Mouse (Mus musculus) cerebral cortex, adult 2 months (tissue): ENCODE measurements around the gene Scp2.

Source experiments
- WGBS: fragments of 180-500 bp; shearing (Covaris S2); methylation state at CpG from one replicate; pipeline ENCODE4 v1.1.7; 2018; 5-methylcytosine and 5-hydroxymethylcytosine counted together

The Scp2 gene

GRCm38 (mm10) chr4:108144880-108145279 is at the start of gene Scp2:
Gene Scp2, minus strand, starts transcription at chr4:108144998.
- 87% methylated on average over 1 of the region's 1 CpGs for WGBS

DNA sequence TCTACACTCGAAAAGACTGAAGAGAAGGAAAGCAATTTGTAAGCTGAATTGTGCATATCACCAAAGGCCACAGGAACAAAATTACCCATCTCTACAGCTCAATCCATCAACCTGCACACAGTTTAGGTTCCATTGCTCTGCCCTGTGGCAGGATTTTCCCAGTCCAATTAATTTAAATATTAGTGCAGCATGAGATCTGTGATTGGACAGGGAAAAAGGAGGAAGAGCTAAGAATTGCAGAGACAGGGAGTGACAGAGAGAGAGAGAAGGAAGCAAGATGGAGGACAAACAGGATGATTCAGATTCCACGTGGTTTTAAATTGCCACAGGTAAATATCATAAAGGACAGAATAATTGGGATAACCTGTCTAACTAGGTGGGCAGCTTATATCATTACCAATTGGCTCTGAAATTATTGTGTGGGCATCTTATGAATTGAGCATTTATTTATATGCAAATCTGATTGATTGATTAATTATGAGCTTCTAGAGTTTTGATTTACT is 48.1 kb upstream of the Scp2 start:
- WGBS = 84% methylated on average over 2 of the region's 2 CpGs

- 74% methylated on average over 1 of the region's 1 CpGs for WGBS
Measured at GRCm38 (mm10) chr4:108182278-108182677, 37.5 kb upstream of the Scp2 start.

DNA sequence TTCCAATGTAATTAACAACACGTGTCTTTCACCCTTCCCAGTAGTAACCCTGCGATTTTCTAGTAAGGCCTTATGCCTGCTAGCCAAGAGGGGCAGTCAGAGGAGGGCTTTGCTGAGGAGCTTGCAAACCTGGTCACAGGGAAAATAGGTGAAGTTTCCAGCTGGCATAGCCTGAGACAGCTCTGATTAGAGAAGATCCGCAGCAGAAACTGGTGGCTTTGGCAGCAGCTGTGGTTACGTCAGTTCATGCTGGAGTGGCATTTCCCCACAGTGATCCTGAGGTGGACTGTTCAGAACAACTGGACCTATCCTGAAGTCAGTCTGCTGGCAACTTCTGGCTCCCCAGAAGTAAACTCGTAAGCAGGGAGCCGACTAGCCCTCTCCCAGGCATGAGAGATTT is 23.3 kb upstream of the Scp2 start:
- WGBS = 74% methylated on average over 6 of the region's 6 CpGs

GRCm38 (mm10) chr4:108166874-108167273 is 22.1 kb upstream of the Scp2 start:
- 48% methylated on average over 4 of the region's 4 CpGs for WGBS

DNA sequence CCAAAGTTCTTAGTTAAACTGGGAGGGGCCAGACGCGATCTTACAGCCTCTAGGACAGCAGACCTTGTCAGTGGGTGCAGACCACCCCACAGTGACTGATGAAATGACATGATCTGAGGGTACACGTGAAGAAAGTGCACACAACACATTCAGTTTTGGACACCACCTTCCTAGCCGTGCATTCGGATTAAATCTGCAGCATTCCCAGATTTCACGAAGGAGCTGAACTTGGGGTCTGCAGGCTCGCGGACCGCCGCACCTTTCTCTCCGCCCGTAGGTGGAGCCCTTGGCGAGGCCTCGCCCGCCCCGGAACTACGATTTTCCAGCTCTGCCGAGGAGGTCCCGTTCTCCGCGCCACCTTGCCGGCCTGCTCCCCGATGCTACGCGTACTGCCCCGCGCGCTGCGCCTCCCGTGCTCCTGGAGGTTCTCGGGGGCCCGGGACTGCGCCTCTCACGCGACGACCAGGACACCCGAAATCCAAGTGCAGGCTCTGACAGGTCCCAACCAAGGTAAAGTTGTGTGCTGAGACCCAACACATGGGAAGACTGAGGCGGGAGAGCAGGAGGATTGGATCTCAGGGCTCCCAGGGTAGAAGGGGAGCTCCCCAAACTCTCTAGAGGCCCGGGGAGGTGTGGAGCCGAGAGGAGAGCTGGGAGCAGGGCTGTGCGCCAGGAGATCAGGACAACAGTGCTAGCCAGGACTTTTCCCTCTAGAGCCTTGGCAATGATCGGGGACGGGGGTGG is 20.5 kb upstream of the Scp2 start, which contains the start of gene Echdc2:
TSS of gene Echdc2 (plus strand) at position 286 of the 744 bp plus-strand sequence.
- WGBS = 2% methylated on average over 43 of the region's 43 CpGs

DNA sequence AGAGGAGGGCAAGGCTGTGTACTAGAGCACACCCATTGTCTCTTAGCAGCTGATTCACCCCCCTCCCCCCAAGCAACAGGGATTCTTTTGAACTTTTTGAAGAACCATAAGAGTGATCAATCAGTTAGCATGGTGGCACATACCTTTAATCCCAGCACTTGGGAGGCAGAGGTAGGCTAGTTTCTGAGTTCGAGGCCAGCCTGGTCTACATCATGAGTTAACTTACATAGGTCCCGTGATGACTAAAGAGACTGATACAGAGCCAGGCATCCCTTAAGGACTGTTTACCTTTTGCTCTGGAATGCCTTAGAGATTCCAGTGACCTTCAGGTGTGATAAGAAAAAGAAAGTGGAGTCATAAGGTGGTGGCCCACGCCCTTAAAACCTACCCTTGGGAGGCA is 18.5 kb upstream of the Scp2 start:
- 94% methylated on average over 3 of the region's 3 CpGs for WGBS

- 90% methylated on average over 8 of the region's 8 CpGs for WGBS
Measured at GRCm38 (mm10) chr4:108161936-108162335, 17.1 kb upstream of the Scp2 start.

DNA sequence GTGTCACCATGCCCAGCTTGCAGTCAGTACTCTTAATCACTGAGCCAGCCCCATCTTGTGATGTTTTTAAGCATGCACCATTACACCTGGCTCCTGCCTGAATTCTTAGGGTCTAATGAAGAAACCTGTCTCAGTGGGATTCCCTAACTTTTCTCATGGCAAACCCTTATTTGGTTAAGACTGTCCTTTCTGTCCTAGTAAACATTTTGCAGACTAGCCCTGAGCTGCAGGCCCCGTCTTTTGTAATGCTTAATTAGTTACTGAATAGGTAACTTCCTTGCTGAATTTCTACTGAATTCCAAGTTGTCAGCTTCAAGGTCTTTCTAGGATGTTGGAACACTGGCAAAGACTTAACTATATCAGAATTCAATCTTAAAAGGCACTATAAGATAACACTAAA is 10.3 kb upstream of the Scp2 start:
- WGBS = 88% methylated on average over 1 of the region's 1 CpGs

DNA sequence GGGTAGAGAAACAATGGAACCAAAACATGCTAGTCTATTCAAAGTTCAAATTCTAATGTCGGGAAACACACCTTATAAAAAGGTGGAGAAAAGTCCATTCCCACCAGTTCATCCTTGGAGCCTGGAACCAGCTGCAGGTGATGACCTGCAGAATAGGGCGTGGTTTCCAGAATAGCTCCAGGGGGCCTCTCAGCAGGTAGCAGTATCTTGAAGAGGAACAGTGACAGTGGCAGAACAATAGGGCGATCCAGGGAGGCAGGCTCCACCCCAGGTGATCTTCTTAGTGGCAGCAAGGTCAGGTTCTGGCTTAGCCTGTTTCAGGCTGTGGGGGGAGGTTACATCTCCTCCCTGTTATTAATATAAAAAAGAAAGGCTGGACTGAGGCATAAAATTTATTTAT is 756 bp upstream of the Scp2 start:
- WGBS = 57% methylated on average over 3 of the region's 3 CpGs

DNA sequence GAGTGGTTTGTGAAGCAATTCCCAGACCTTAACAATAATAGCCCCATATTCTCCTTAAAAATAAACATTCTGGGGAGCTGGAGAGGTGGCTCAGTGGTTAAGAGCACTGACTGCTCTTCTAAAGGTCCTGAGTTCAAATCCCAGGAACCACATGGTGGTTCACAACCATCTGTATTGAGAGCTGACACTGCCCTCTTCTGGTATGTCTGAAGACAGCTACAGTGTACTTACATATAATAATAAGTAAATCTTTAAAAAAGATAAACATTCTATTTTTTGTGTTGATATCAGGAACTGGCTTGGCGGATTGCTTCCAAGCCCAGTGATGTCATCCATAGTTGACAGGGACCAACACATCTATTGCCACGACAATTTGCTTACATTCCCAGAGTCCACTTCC is 1.6 kb downstream of the Scp2 start:
- WGBS = 90% methylated on average over 2 of the region's 2 CpGs

DNA sequence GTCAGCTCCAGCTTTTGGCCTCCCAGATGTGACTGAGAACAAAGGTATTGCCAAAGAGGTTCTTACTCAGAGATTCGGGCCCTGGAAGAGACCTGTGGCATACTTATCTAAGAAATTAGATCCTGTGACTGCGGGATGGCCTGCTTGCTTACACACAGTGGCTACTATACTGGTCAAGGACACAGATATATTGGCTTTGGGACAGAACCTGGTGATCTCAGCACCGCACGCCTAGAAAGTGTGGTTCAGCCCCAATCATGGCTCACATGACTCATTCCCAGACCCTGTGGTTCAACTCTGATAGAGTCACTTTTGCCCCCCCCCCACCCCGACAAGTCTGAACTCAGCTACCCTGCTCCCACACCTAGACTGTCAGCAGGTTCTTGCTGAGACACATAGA is 7.9 kb downstream of the Scp2 start:
- 91% methylated on average over 5 of the region's 5 CpGs for WGBS

DNA sequence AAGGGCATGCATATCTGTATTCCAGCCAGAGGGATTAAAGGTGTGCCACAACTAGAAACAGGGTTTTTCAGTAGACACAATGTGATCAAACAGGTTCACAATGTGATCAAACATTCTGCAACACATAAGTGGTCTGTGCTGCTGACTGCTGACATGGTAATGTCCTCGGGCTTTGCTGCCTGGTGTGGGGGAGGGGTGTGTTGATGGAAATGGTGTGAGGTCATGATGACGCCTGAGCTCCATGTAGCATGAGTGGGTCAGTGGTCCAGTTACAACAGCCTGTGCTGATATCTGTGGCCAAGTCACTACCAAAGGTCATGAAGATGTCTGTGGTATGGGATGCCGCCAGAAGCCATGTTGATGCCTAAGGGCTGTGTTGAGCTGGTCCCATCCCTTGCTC is 14.3 kb downstream of the Scp2 start:
- WGBS = 85% methylated on average over 3 of the region's 3 CpGs

DNA sequence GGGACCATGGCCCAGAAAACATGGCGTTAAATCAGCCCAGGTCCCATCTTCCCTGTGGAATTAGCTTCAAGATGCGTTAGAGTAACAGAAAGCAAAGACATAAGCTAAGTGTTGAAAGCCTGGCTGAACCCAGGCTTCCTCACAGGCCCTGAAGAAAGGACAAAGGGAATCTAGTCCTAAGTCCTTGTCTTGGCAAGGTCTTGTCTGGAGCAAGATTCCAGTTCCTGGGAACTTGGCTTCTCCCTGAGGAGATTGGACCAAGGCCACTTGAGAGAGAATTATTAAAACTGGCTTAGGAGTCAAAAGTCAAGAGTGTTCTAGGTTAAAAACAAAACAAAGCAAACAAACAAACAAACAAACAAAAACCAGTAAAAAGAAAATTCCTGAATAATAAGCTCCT is 16.5 kb downstream of the Scp2 start:
- 98% methylated on average over 2 of the region's 2 CpGs for WGBS

DNA sequence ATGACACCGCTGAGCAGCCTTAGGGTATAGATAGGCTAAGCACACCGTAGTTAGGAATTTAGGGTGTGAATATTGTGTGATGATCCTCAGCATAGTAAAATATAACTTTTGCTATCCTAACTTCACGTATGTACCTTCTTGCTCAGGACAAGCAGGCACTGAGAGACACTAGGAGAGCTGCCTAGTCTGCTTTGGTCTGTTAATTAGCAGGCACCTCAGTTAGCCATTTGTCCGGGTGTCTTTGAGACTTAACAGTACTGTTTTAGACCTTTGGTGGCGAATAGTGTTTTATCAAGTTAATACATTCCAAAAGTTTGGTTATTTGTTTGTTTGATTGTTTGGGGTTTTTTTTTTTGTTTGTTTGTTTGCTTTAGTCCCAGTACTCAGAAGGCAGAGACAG is 17.3 kb downstream of the Scp2 start:
- 95% methylated on average over 5 of the region's 5 CpGs for WGBS

GRCm38 (mm10) chr4:108126260-108126659 is 18.5 kb downstream of the Scp2 start:
- WGBS = 81% methylated on average over 4 of the region's 4 CpGs

DNA sequence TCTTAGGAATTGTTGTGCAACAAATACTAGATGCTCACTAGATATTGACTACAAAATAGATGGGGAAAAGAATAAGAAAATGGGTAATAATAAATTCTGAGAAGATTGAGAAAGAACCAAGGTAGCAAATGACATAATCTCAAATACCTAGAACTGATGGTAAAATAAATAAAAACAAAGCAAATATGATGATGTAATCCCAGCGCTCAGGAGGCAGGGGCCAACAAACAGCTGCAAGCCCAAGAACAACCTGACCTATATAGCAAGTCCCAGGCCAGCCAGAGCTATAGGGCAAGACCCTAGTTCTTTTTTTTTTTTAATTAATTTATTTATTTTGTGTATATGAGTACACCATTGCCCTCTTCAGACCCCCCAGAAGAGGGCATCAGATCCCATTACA is 20.7 kb downstream of the Scp2 start:
- 100% methylated on average over 1 of the region's 1 CpGs for WGBS

DNA sequence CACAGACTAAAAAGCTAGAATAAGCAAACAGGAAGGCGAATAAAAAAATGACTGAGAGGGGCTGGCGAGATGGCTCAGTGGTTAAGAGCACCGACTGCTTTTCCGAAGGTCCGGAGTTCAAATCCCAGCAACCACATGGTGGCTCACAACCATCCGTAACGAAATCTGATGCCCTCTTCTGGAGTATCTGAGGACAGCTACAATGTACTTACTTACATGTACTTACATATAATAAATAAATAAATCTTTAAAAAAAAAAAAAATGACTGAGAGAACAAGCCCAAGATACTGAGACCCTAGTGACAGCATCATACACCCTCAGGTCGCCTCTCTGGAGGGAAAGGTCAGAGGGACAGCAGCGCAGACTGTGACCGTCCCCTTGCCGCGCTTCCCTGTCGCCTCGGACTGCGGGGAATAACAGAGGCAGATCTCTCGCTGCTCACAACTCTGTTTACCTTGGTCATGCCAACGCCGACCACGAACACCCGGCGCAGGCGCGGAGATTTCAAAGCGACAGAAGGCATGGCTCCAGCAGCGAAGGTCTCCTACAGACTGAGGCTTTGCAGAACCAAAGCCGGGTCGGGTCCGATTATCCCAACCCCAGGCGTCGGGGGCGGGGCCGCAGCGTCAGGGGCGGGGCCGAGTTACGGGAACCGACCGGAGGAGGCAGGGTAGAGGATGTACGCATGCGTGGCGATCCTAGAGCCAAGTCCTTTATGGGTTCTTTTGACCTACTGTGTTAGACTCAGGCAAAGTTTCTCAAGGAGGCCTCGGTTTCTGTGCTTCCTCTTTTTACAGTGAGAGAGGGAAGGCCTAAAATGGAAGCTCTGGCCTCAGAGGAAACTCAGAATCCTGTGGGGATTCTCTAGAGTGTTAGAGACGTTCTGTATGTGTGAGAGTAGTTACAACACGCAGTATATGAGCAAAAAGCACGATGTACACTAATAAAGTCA is 26.6 kb downstream of the Scp2 start:
- 9% methylated on average over 45 of the region's 45 CpGs for WGBS

GRCm38 (mm10) chr4:108117488-108117887 is 27.3 kb downstream of the Scp2 start:
- WGBS = 91% methylated on average over 8 of the region's 8 CpGs

DNA sequence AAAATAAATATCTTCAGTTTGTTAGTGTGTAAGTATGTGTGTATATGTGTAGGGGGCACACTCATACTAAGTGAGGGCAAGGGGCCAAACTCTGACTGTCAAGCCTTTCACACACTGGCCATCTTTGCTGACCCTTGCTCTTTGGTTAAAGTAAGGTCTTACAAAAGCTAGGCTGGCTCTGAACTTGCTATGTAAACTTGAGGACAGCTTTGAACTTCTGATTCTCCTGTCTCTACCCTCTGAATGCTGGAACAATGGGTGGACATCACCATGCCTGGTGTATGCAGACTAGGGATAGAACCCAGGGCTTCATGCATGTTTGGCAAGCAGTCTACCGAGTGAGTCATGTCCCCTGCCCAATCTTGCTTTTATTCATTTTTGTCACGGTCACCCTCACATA is 28.3 kb downstream of the Scp2 start:
- WGBS = 79% methylated on average over 2 of the region's 2 CpGs

DNA sequence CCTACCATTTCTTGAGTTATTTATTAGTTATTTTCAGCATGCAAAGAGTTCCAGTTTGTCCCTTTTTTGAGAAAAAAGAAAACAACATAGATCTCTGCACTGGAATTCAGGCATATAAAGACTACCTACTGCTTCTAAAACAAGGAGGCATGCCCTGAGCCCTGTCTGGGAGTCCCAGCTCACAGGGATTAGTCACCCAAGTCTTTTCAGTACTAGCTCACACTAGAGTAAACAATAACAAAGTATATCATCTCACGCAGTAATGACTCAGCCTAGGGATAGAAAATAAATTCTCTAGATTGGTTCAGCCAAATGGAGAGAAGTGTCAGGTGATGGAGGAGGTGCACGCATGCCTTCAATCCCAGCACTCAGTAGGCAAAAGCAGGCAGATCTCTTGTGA is 34.1 kb downstream of the Scp2 start:
- WGBS = 72% methylated on average over 2 of the region's 2 CpGs

GRCm38 (mm10) chr4:108109728-108110127 is 35.1 kb downstream of the Scp2 start:
- WGBS = 97% methylated on average over 7 of the region's 7 CpGs

- WGBS = 84% methylated on average over 4 of the region's 4 CpGs
Measured at GRCm38 (mm10) chr4:108096345-108096744, 48.5 kb downstream of the Scp2 start, which contains the start of gene Podn. Gene Podn, minus strand, starts transcription at chr4:108096445.
